Mouse (Mus musculus): ENCODE data around the gene Rspo3.
A peak's percentile ranks its signal among the peaks of the same experiment; 100 is the strongest.

Rspo3 gene

GRCm38 (mm10) chr10:29535546-29536260 lies at the start of gene Rspo3:
Rspo3 (minus strand) TSS chr10:29535867.
- DNase-seq (ENCODE audit: extremely low spot score), result peak; percentile 69

GRCm38 (mm10) chr10:29581940-29582339 lies 46.3 kb upstream of the Rspo3 start:
- DNase-seq (ENCODE audit: extremely low spot score), result no peak

GRCm38 (mm10) chr10:29581476-29581875 lies 45.8 kb upstream of the Rspo3 start:
- no peak for DNase-seq (ENCODE audit: extremely low spot score)

- no peak for DNase-seq (ENCODE audit: extremely low spot score)
Measured at GRCm38 (mm10) chr10:29555983-29556382, 20.3 kb upstream of the Rspo3 start.

GRCm38 (mm10) chr10:29554365-29554764 lies 18.7 kb upstream of the Rspo3 start:
- peak; percentile 7 for DNase-seq (ENCODE audit: extremely low spot score)

GRCm38 (mm10) chr10:29542982-29543381 lies 7.3 kb upstream of the Rspo3 start:
- DNase-seq (ENCODE audit: extremely low spot score), result no peak

GRCm38 (mm10) chr10:29539516-29539915 lies 3.8 kb upstream of the Rspo3 start:
- DNase-seq (ENCODE audit: extremely low spot score), result no peak

GRCm38 (mm10) chr10:29538791-29539190 lies 3.1 kb upstream of the Rspo3 start:
- DNase-seq (ENCODE audit: extremely low spot score), result no peak

- DNase-seq (ENCODE audit: extremely low spot score), result no peak
Measured at GRCm38 (mm10) chr10:29534830-29535227, 838 bp downstream of the Rspo3 start.

GRCm38 (mm10) chr10:29533846-29534829 lies 1.5 kb downstream of the Rspo3 start:
- peak; percentile 59 for DNase-seq (ENCODE audit: extremely low spot score)

- peak; percentile 85 for DNase-seq (ENCODE audit: extremely low spot score)
Measured at GRCm38 (mm10) chr10:29532821-29533715, 2.6 kb downstream of the Rspo3 start.

GRCm38 (mm10) chr10:29513563-29513962 lies 22.1 kb downstream of the Rspo3 start:
- DNase-seq (ENCODE audit: extremely low spot score), result no peak

- no peak for DNase-seq (ENCODE audit: extremely low spot score)
Measured at GRCm38 (mm10) chr10:29508167-29508566, 27.5 kb downstream of the Rspo3 start.

GRCm38 (mm10) chr10:29497205-29497822 lies 38.4 kb downstream of the Rspo3 start:
- no peak for DNase-seq (ENCODE audit: extremely low spot score)

- no peak for DNase-seq (ENCODE audit: extremely low spot score)
Measured at GRCm38 (mm10) chr10:29493996-29494395, 41.7 kb downstream of the Rspo3 start.

- no peak for DNase-seq (ENCODE audit: extremely low spot score)
Measured at GRCm38 (mm10) chr10:29480945-29481344, 54.7 kb downstream of the Rspo3 start.

- DNase-seq (ENCODE audit: extremely low spot score), result no peak
Measured at GRCm38 (mm10) chr10:29479401-29479800, 56.3 kb downstream of the Rspo3 start.

GRCm38 (mm10) chr10:29470454-29470853 lies 65.2 kb downstream of the Rspo3 start:
- DNase-seq (ENCODE audit: extremely low spot score), result no peak

GRCm38 (mm10) chr10:29460100-29460499 lies 75.6 kb downstream of the Rspo3 start:
- DNase-seq (ENCODE audit: extremely low spot score), result no peak

GRCm38 (mm10) chr10:29459632-29460031 lies 76.0 kb downstream of the Rspo3 start:
- no peak for DNase-seq (ENCODE audit: extremely low spot score)

- DNase-seq (ENCODE audit: extremely low spot score), result no peak
Measured at GRCm38 (mm10) chr10:29445076-29445475, 90.6 kb downstream of the Rspo3 start.
